Mouse (Mus musculus): ENCODE measurements around the gene Ppp1r35. TPM values are rescaled to one million over a fixed set of nuclear protein-coding genes. Genes with fewer than 3 reads are reported as not detected.

The Ppp1r35 gene
- polyA plus RNA-seq, 1 experiment from 2014 or later = 17.0 TPM

DNA sequence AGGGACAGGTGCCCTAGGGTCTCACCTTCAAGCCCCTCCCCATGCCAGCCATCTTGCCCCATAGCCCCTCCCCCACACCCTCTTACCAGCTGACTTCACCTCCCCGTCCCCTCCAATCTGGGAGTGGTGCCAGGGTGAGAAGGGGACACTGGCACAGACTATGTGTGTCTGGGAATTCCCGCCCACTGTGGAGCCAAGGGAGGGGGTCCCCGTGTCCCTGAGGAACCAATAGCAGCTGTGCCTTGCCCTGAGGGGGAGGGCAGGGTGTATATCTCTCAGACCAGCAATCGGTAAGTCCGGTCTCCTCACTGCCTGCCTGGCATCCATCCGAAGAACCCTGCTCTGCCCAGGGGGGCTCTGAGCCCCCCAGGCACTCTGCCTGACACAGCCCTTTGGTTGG, 20.8 kb upstream of the Ppp1r35 start:
- Histone ChIP-seq H3K36me3 (ENCODE audit: control insufficient read depth, insufficient read depth, low read length) (peaks cover 14% of the 10 kb centered on the region; the same call in 1 of the 2 replicates), H3K27ac (ENCODE audit: low read length) (no peak overlapping the region), H3K27me3 (ENCODE audit: control insufficient read depth, insufficient read depth, low read length) (no peaks in the 10 kb centered on the region), H3K9ac (ENCODE audit: low read length) (no peak overlapping the region), H3K9me3 (replicated peaks; ENCODE audit: control insufficient read depth, low read length) (no peaks in the 10 kb centered on the region), H3K4me1 (ENCODE audit: control insufficient read depth, insufficient read depth, low read length) (peaks cover 14% of the 10 kb centered on the region), H3K4me3 (replicated peaks; ENCODE audit: low read length) (no peak overlapping the region), H3K4me2 (ENCODE audit: low read depth, low read length) (no peak overlapping the region)
- ATAC-seq (ENCODE audit: insufficient read depth, low FRiP score) = peak; percentile 15
- WGBS = 79% methylated on average over 6 of the region's 6 CpGs

DNA sequence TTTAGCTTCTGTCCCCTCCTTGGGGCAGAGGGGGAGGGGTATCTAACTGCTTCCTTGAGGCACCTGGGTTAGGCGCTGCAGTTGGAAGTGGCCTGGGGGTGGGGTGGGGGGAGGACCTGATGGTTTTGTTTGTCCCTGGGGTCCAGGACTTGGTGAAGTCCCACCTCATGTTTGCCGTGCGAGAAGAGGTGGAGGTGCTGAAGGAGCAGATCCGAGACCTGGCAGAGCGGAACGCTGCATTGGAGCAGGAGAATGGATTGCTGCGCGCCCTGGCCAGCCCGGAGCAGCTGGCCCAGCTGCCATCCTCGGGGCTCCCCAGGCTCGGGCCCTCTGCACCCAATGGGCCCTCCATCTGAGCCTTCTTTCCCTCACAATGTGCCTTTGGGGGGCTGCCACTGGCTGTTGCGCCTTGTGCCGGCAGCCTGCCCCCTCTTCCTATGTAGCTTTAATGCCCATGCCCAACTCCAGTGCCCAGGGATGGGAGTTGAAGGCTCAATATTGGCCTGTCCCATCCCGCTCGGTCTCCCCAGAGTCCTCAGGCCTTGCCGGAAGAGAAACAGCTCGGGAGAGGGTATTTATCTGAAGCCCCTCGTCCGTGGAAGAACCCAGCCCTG, 19.6 kb upstream of the Ppp1r35 start:
- H3K27ac ChIP-seq (ENCODE audit: low read length) = 0 out of 2 replicates have a peak overlapping the region, but pooled peaks have one; percentile 1
- H3K9me3 ChIP-seq (replicated peaks; ENCODE audit: control insufficient read depth, low read length) = no peaks in the 10 kb centered on the region
- no peaks in the 10 kb centered on the region for H3K27me3 ChIP-seq (ENCODE audit: control insufficient read depth, insufficient read depth, low read length)
- no peak for ATAC-seq (ENCODE audit: insufficient read depth, low FRiP score)
- no peak overlapping the region for H3K9ac ChIP-seq (ENCODE audit: low read length)
- 91% methylated on average over 19 of the region's 19 CpGs for WGBS
- peaks cover 14% of the 10 kb centered on the region; the same call in 1 of the 2 replicates for H3K36me3 ChIP-seq (ENCODE audit: control insufficient read depth, insufficient read depth, low read length)
- H3K4me1 ChIP-seq (ENCODE audit: control insufficient read depth, insufficient read depth, low read length) = peaks cover 14% of the 10 kb centered on the region
- no peak overlapping the region for H3K4me2 ChIP-seq (ENCODE audit: low read depth, low read length)
- H3K4me3 ChIP-seq (replicated peaks; ENCODE audit: low read length) = no peak overlapping the region

- H3K9ac ChIP-seq (ENCODE audit: low read length) = no peak overlapping the region
- no peak overlapping the region for H3K4me3 ChIP-seq (replicated peaks; ENCODE audit: low read length)
- no peaks in the 10 kb centered on the region for H3K27me3 ChIP-seq (ENCODE audit: control insufficient read depth, insufficient read depth, low read length)
- H3K4me1 ChIP-seq (ENCODE audit: control insufficient read depth, insufficient read depth, low read length) = peaks cover 14% of the 10 kb centered on the region
- H3K9me3 ChIP-seq (replicated peaks; ENCODE audit: control insufficient read depth, low read length) = no peaks in the 10 kb centered on the region
- ATAC-seq (ENCODE audit: insufficient read depth, low FRiP score) = peak; percentile 80; the same call in 1 of the 2 replicates
- no peak overlapping the region for H3K4me2 ChIP-seq (ENCODE audit: low read depth, low read length)
- H3K36me3 ChIP-seq (ENCODE audit: control insufficient read depth, insufficient read depth, low read length) = peaks cover 14% of the 10 kb centered on the region; the same call in 1 of the 2 replicates
- no peak overlapping the region; the same call in 1 of the 2 replicates for H3K27ac ChIP-seq (ENCODE audit: low read length)
- 32% methylated on average over 4 of the region's 4 CpGs for WGBS
Measured at GRCm38 (mm10) chr5:137759971-137760412, 18.7 kb upstream of the Ppp1r35 start.

DNA sequence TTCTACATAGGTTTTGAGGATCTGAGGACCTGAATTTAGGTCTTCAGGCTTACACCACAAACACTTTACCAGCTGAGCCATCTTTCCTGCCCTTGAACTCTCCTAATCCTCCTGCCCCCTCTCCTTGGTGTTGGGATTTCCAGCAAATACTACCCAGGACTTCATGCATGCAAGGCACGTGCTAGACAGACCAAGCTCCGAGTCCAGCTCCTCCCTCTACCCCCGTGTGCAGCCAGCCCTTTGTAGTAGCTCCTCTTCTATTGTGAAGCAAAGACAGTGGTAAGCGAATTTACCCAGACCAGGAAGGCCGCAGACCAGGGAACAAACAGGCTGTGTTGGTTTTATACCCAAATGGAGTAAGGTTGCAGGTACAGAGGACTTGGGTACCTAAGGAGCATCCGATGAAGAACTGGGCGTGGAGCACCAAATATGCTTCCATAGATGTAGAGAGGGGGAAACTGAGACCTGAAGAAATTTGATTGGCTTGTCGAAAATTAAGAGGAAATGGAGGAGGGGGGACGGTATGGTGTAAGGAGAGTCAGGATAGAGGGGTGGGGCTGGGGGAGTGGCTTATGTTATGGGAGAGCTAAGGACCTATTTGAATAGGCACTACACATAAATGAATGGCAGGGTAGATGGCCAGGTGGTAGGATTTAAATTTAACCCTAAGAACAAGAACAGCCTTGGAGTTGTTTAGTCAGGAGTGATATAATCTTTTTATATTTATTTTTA, 13.9 kb upstream of the Ppp1r35 start:
- peaks cover 3% of the 10 kb centered on the region; the same call in 1 of the 2 replicates for H3K9me3 ChIP-seq (replicated peaks; ENCODE audit: control insufficient read depth, low read length)
- ATAC-seq (ENCODE audit: insufficient read depth, low FRiP score) = no peak
- H3K27ac ChIP-seq (ENCODE audit: low read length) = no peak overlapping the region
- no peak overlapping the region for H3K4me2 ChIP-seq (ENCODE audit: low read depth, low read length)
- WGBS = 59% methylated on average over 9 of the region's 9 CpGs
- H3K4me1 ChIP-seq (ENCODE audit: control insufficient read depth, insufficient read depth, low read length) = peaks cover 3% of the 10 kb centered on the region
- no peak overlapping the region; the same call in 1 of the 2 replicates for H3K9ac ChIP-seq (ENCODE audit: low read length)
- no peaks in the 10 kb centered on the region for H3K36me3 ChIP-seq (ENCODE audit: control insufficient read depth, insufficient read depth, low read length)
- H3K4me3 ChIP-seq (replicated peaks; ENCODE audit: low read length) = no peak overlapping the region
- H3K27me3 ChIP-seq (ENCODE audit: control insufficient read depth, insufficient read depth, low read length) = no peaks in the 10 kb centered on the region

- H3K36me3 ChIP-seq (ENCODE audit: control insufficient read depth, insufficient read depth, low read length) = no peaks in the 10 kb centered on the region
- no peak overlapping the region for H3K4me2 ChIP-seq (ENCODE audit: low read depth, low read length)
- H3K4me1 ChIP-seq (ENCODE audit: control insufficient read depth, insufficient read depth, low read length) = no peaks in the 10 kb centered on the region
- no peak overlapping the region for H3K9ac ChIP-seq (ENCODE audit: low read length)
- H3K9me3 ChIP-seq (replicated peaks; ENCODE audit: control insufficient read depth, low read length) = peaks cover 3% of the 10 kb centered on the region; the same call in 1 of the 2 replicates
- H3K27ac ChIP-seq (ENCODE audit: low read length) = no peak overlapping the region
- WGBS = 59% methylated on average over 3 of the region's 3 CpGs
- H3K27me3 ChIP-seq (ENCODE audit: control insufficient read depth, insufficient read depth, low read length) = no peaks in the 10 kb centered on the region
- no peak for ATAC-seq (ENCODE audit: insufficient read depth, low FRiP score)
- H3K4me3 ChIP-seq (replicated peaks; ENCODE audit: low read length) = no peak overlapping the region
Measured at GRCm38 (mm10) chr5:137766270-137766669, 12.4 kb upstream of the Ppp1r35 start.

DNA sequence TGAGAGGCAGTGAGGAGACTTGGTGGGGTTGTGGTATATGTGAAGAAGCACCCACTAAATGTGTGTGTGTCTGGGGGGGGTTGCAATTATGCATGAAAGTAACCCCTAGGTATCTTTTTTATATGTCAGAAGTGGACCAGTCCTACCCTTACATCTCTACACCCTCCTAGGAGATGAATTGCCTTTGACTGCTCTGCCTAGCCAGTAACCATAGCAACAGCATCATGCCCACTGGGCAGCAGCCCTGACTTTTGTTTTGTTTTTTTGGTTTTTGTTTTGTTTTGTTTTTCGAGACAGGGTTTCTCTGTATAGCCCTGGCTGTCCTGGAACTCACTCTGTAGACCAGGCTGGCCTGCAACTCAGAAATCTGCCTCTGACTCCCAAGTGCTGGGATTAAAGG, 10.2 kb upstream of the Ppp1r35 start:
- H3K4me1 ChIP-seq (ENCODE audit: control insufficient read depth, insufficient read depth, low read length) = no peaks in the 10 kb centered on the region
- no peak overlapping the region for H3K4me2 ChIP-seq (ENCODE audit: low read depth, low read length)
- 79% methylated on average over 1 of the region's 1 CpGs for WGBS
- no peaks in the 10 kb centered on the region for H3K27me3 ChIP-seq (ENCODE audit: control insufficient read depth, insufficient read depth, low read length)
- H3K36me3 ChIP-seq (ENCODE audit: control insufficient read depth, insufficient read depth, low read length) = no peaks in the 10 kb centered on the region
- H3K9ac ChIP-seq (ENCODE audit: low read length) = no peak overlapping the region
- H3K9me3 ChIP-seq (replicated peaks; ENCODE audit: control insufficient read depth, low read length) = peaks cover 3% of the 10 kb centered on the region; the same call in 1 of the 2 replicates
- H3K27ac ChIP-seq (ENCODE audit: low read length) = no peak overlapping the region
- H3K4me3 ChIP-seq (replicated peaks; ENCODE audit: low read length) = no peak overlapping the region
- no peak for ATAC-seq (ENCODE audit: insufficient read depth, low FRiP score)

- Histone ChIP-seq H3K9me3 (replicated peaks; ENCODE audit: control insufficient read depth, low read length) (peaks cover 3% of the 10 kb centered on the region; the same call in 1 of the 2 replicates), H3K4me2 (ENCODE audit: low read depth, low read length) (no peak overlapping the region), H3K27me3 (ENCODE audit: control insufficient read depth, insufficient read depth, low read length) (no peaks in the 10 kb centered on the region), H3K36me3 (ENCODE audit: control insufficient read depth, insufficient read depth, low read length) (no peaks in the 10 kb centered on the region), H3K4me3 (replicated peaks; ENCODE audit: low read length) (no peak overlapping the region), H3K4me1 (ENCODE audit: control insufficient read depth, insufficient read depth, low read length) (no peaks in the 10 kb centered on the region), H3K9ac (ENCODE audit: low read length) (no peak overlapping the region), H3K27ac (ENCODE audit: low read length) (no peak overlapping the region)
- no peak for ATAC-seq (ENCODE audit: insufficient read depth, low FRiP score)
- 37% methylated on average over 2 of the region's 2 CpGs for WGBS
Measured at GRCm38 (mm10) chr5:137770709-137771108, 7.9 kb upstream of the Ppp1r35 start.

DNA sequence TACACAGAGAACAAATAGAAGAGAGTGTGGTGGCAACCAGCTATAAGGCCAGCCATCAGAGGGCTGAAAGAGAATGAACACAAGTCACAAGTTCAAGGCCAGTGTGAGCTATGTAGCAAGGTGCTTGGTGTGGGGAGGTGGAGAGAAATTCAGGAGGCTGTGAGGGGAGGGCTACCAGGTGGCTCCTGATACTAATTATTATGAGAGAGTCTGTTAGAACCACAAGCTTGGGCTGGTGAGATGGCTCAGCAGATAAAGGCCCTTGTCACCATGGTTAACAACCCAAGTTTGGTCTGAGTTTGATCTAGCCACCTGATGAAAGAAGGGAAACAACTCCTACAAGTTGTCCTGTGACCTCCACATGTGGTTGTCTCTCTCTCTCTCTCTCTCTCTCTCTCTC, 5.9 kb upstream of the Ppp1r35 start:
- no peak for ATAC-seq (ENCODE audit: insufficient read depth, low FRiP score)
- 0 out of 2 replicates have a peak, but pooled peaks cover 4% of the 10 kb centered on the region for H3K4me1 ChIP-seq (ENCODE audit: control insufficient read depth, insufficient read depth, low read length)

GRCm38 (mm10) chr5:137775587-137776290, 2.9 kb upstream of the Ppp1r35 start:
- WGBS = 94% methylated on average over 2 of the region's 2 CpGs
- H3K4me2 ChIP-seq (ENCODE audit: low read depth, low read length) = no peak overlapping the region
- H3K4me3 ChIP-seq (replicated peaks; ENCODE audit: low read length) = no peak overlapping the region
- 0 out of 2 replicates have a peak, but pooled peaks cover 3% of the 10 kb centered on the region for H3K36me3 ChIP-seq (ENCODE audit: control insufficient read depth, insufficient read depth, low read length)
- no peaks in the 10 kb centered on the region for H3K27me3 ChIP-seq (ENCODE audit: control insufficient read depth, insufficient read depth, low read length)
- H3K27ac ChIP-seq (ENCODE audit: low read length) = peak overlapping the region; percentile 35
- H3K9me3 ChIP-seq (replicated peaks; ENCODE audit: control insufficient read depth, low read length) = no peaks in the 10 kb centered on the region
- no peak for ATAC-seq (ENCODE audit: insufficient read depth, low FRiP score)
- peaks cover 12% of the 10 kb centered on the region for H3K4me1 ChIP-seq (ENCODE audit: control insufficient read depth, insufficient read depth, low read length)
- H3K9ac ChIP-seq (ENCODE audit: low read length) = no peak overlapping the region

More for the DNA sequence above, 5.9 kb upstream of the Ppp1r35 start:
- no peaks in the 10 kb centered on the region for H3K36me3 ChIP-seq (ENCODE audit: control insufficient read depth, insufficient read depth, low read length)
- no peak overlapping the region for H3K4me2 ChIP-seq (ENCODE audit: low read depth, low read length)
- H3K4me3 ChIP-seq (replicated peaks; ENCODE audit: low read length) = no peak overlapping the region
- no peaks in the 10 kb centered on the region for H3K27me3 ChIP-seq (ENCODE audit: control insufficient read depth, insufficient read depth, low read length)
- H3K27ac ChIP-seq (ENCODE audit: low read length) = no peak overlapping the region
- no peak overlapping the region for H3K9ac ChIP-seq (ENCODE audit: low read length)
- no peaks in the 10 kb centered on the region for H3K9me3 ChIP-seq (replicated peaks; ENCODE audit: control insufficient read depth, low read length)

All from stomach, embryonic 16.5 days (tissue).